Mouse (Mus musculus): ENCODE measurements around the gene Serpind1. TPM values are rescaled to one million over a fixed set of nuclear protein-coding genes. Genes with fewer than 3 reads are reported as not detected.

The Serpind1 gene
- total RNA-seq (2021): under 1 TPM; 0.63 to 0.79 TPM

- no peak for DNase-seq (ENCODE audit: extremely low spot score in 1 of 2, low spot score in 1 of 2)
Measured at GRCm38 (mm10) chr16:17331116-17331515, at the start of gene Serpind1. Serpind1 (plus strand) TSS chr16:17331371.

GRCm38 (mm10) chr16:17283151-17283550 is 48.0 kb upstream of the Serpind1 start:
- no peak for DNase-seq (ENCODE audit: extremely low spot score in 1 of 2, low spot score in 1 of 2)

- DNase-seq (ENCODE audit: extremely low spot score in 1 of 2, low spot score in 1 of 2): no peak
Measured at GRCm38 (mm10) chr16:17287103-17287502, 44.1 kb upstream of the Serpind1 start.

- no peak for DNase-seq (ENCODE audit: extremely low spot score in 1 of 2, low spot score in 1 of 2)
Measured at GRCm38 (mm10) chr16:17291016-17291415, 40.2 kb upstream of the Serpind1 start.

GRCm38 (mm10) chr16:17292751-17293150 is 38.4 kb upstream of the Serpind1 start:
- peak; percentile 70 to 81 for DNase-seq (ENCODE audit: extremely low spot score in 1 of 2, low spot score in 1 of 2)

- DNase-seq (ENCODE audit: extremely low spot score in 1 of 2, low spot score in 1 of 2): no peak
Measured at GRCm38 (mm10) chr16:17300818-17301217, 30.4 kb upstream of the Serpind1 start.

- DNase-seq (ENCODE audit: extremely low spot score in 1 of 2, low spot score in 1 of 2): no peak
Measured at GRCm38 (mm10) chr16:17303521-17304245, 27.5 kb upstream of the Serpind1 start.

- no peak for DNase-seq (ENCODE audit: extremely low spot score in 1 of 2, low spot score in 1 of 2)
Measured at GRCm38 (mm10) chr16:17307461-17307860, 23.7 kb upstream of the Serpind1 start.

- DNase-seq (ENCODE audit: extremely low spot score in 1 of 2, low spot score in 1 of 2): no peak
Measured at GRCm38 (mm10) chr16:17309036-17309435, 22.1 kb upstream of the Serpind1 start.

- DNase-seq (ENCODE audit: extremely low spot score in 1 of 2, low spot score in 1 of 2): no peak
Measured at GRCm38 (mm10) chr16:17312531-17312930, 18.6 kb upstream of the Serpind1 start.

GRCm38 (mm10) chr16:17316554-17316953 is 14.6 kb upstream of the Serpind1 start:
- DNase-seq (ENCODE audit: extremely low spot score in 1 of 2, low spot score in 1 of 2): no peak

- no peak for DNase-seq (ENCODE audit: extremely low spot score in 1 of 2, low spot score in 1 of 2)
Measured at GRCm38 (mm10) chr16:17321481-17321880, 9.7 kb upstream of the Serpind1 start.

- no peak for DNase-seq (ENCODE audit: extremely low spot score in 1 of 2, low spot score in 1 of 2)
Measured at GRCm38 (mm10) chr16:17324745-17325144, 6.4 kb upstream of the Serpind1 start.

GRCm38 (mm10) chr16:17326064-17326463 is 5.1 kb upstream of the Serpind1 start:
- no peak for DNase-seq (ENCODE audit: extremely low spot score in 1 of 2, low spot score in 1 of 2)

GRCm38 (mm10) chr16:17329848-17330570 is 1.2 kb upstream of the Serpind1 start:
- no peak for DNase-seq (ENCODE audit: extremely low spot score in 1 of 2, low spot score in 1 of 2)

- DNase-seq (ENCODE audit: extremely low spot score in 1 of 2, low spot score in 1 of 2): no peak
Measured at GRCm38 (mm10) chr16:17331855-17332254, 684 bp downstream of the Serpind1 start.

GRCm38 (mm10) chr16:17334574-17334973 is 3.4 kb downstream of the Serpind1 start:
- no peak for DNase-seq (ENCODE audit: extremely low spot score in 1 of 2, low spot score in 1 of 2)

- no peak for DNase-seq (ENCODE audit: extremely low spot score in 1 of 2, low spot score in 1 of 2)
Measured at GRCm38 (mm10) chr16:17336089-17336488, 4.9 kb downstream of the Serpind1 start.

GRCm38 (mm10) chr16:17339701-17340100 is 8.5 kb downstream of the Serpind1 start:
- DNase-seq (ENCODE audit: extremely low spot score in 1 of 2, low spot score in 1 of 2): no peak

GRCm38 (mm10) chr16:17340705-17341104 is 9.5 kb downstream of the Serpind1 start:
- no peak for DNase-seq (ENCODE audit: extremely low spot score in 1 of 2, low spot score in 1 of 2)

GRCm38 (mm10) chr16:17341847-17342246 is 10.7 kb downstream of the Serpind1 start:
- DNase-seq (ENCODE audit: extremely low spot score in 1 of 2, low spot score in 1 of 2): no peak
